ENCODE assay signal across 8 mouse cellular contexts in the genomic region with DNA sequence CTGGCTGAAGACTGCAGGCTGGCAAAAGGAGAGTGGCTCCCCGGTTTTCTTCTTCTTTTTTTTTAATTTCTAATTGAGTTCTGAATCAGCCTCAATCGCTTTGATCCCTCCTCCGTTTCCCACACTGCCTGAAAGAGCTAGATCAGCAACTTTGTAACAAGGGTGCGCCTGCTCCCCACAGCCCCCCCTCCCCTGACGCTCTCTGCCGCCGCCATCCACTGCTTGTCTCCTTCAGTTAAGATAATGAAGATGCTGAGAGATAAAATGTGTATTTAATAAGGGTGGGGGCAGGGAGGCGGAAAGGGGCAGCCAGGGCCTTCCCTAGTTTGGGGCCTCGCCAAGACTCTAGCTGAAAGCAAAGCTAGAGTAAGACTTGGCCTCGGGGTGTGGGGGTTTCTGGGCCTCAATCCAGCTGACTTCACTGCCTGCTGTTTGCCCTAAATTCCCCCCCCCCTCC. TPM values are rescaled to one million over a fixed set of nuclear protein-coding genes. Genes with fewer than 3 reads are reported as not detected.
DNase-seq lines count a peak whose midpoint lies in the region; ATAC-seq and TF ChIP-seq lines count a peak whose summit lies in the region.

No protein-coding gene starts in this region.

- peak; percentile 49 for DNase-seq in cerebellum, adult 11-12 months
- DNase-seq in urinary bladder, postnatal 14 days (ENCODE audit: low spot score): peak; percentile 68
- no peak for DNase-seq in urinary bladder, adult 2 months (ENCODE audit: low spot score)
- peak; percentile 83 for DNase-seq in hindbrain, postnatal 0 days (ENCODE audit: low spot score)
- peak; percentile 79 for DNase-seq in lung, postnatal 0 days (ENCODE audit: low spot score)
- peak; percentile 78 for DNase-seq in testis, postnatal 10 days (ENCODE audit: low spot score)
- DNase-seq in left cerebral cortex, adult 11 months (ENCODE audit: low spot score): no peak

- H3K9ac ChIP-seq in hindbrain, postnatal 0 days (replicated peaks; ENCODE audit: low read length): no peak overlapping the region
- no peak overlapping the region for H3K9ac ChIP-seq in lung, postnatal 0 days (replicated peaks; ENCODE audit: low read depth)

- H3K27me3 ChIP-seq in hindbrain, postnatal 0 days (ENCODE audit: insufficient read depth, low read length): no peaks in the 10 kb centered on the region
- H3K27me3 ChIP-seq in lung, postnatal 0 days (replicated peaks; ENCODE audit: insufficient read depth, low read length): no peaks in the 10 kb centered on the region

- peak; percentile 57 for TF ChIP-seq EP300 in lung, postnatal 0 days (IDR thresholded peaks at IDR 0.05)

- 7% methylated on average over 10 of the region's 10 CpGs for WGBS in hindbrain, postnatal 0 days
- WGBS in lung, postnatal 0 days: 6% methylated on average over 10 of the region's 10 CpGs

- TF ChIP-seq CTCF in hindbrain, postnatal 0 days (IDR thresholded peaks at IDR 0.05; ENCODE audit: low read depth): no peak
- no peak for TF ChIP-seq CTCF in lung, postnatal 0 days (IDR thresholded peaks at IDR 0.05)

- H3K4me3 ChIP-seq in hindbrain, postnatal 0 days (ENCODE audit: low read length): no peak overlapping the region
- no peak overlapping the region for H3K4me3 ChIP-seq in lung, postnatal 0 days (ENCODE audit: low read depth, low read length)

- peak overlapping the region; percentile 21; the same call in 1 of the 2 replicates for H3K4me2 ChIP-seq in hindbrain, postnatal 0 days (ENCODE audit: low read depth, low read length)
- H3K4me2 ChIP-seq in lung, postnatal 0 days (replicated peaks; ENCODE audit: low read depth, low read length): peak overlapping the region; percentile 31; the same call in 1 of the 2 replicates

- H3K27ac ChIP-seq in hindbrain, postnatal 0 days: peak overlapping the region; percentile 64
- H3K27ac ChIP-seq in lung, postnatal 0 days (ENCODE audit: low read length): peak overlapping the region; percentile 77

- no peaks in the 10 kb centered on the region for H3K9me3 ChIP-seq in hindbrain, postnatal 0 days (ENCODE audit: low read length)
- H3K9me3 ChIP-seq in lung, postnatal 0 days (ENCODE audit: low read length): no peaks in the 10 kb centered on the region

- no peaks in the 10 kb centered on the region for H3K36me3 ChIP-seq in hindbrain, postnatal 0 days (ENCODE audit: insufficient read depth, low read length)
- no peaks in the 10 kb centered on the region for H3K36me3 ChIP-seq in lung, postnatal 0 days (ENCODE audit: insufficient read depth, low read length)

- peaks cover 34% of the 10 kb centered on the region for H3K4me1 ChIP-seq in hindbrain, postnatal 0 days (ENCODE audit: insufficient read depth, low read length)
- H3K4me1 ChIP-seq in lung, postnatal 0 days (ENCODE audit: insufficient read depth, low read depth, low read length): peaks cover 45% of the 10 kb centered on the region

- ATAC-seq in cerebellum, adult (ENCODE audit: insufficient number of reproducible peaks, low FRiP score, low TSS enrichment): no peak
- peak; percentile 3; the same call in 1 of the 2 replicates for ATAC-seq in hindbrain, postnatal 0 days
- peak; percentile 37 for ATAC-seq in lung, postnatal 0 days

RNA-seq across cellular contexts. Expression of a gene that starts 2.3 kb away (rescaled TPM):
- polyA plus RNA-seq in urinary bladder, adult 2 months (2012; rRNA removed): 8.5 and 13.7 TPM in 2 replicates
- total RNA-seq in hindbrain, postnatal 0 days (2014; rRNA removed): 16.9 and 19.2 TPM in 2 replicates
- polyA plus RNA-seq in hindbrain, postnatal 0 days (2015; fragmentation: Nextera tagmentation; extraction: Ambion mirVana): 8.1 and 9.5 TPM in 2 replicates
- polyA plus RNA-seq in lung, postnatal 0 days (2015; fragmentation: Nextera tagmentation; extraction: Ambion mirVana): 26.2 and 28.8 TPM in 2 replicates

RNA-seq across cellular contexts. Expression of a gene that starts 17.7 kb away (rescaled TPM):
- polyA plus RNA-seq in urinary bladder, adult 2 months (2012; rRNA removed): 2.7 and 3.8 TPM in 2 replicates
- 2.5 and 4.6 TPM in 2 replicates for total RNA-seq in hindbrain, postnatal 0 days (2014; rRNA removed)
- 3.0 and 3.4 TPM in 2 replicates for polyA plus RNA-seq in hindbrain, postnatal 0 days (2015; fragmentation: Nextera tagmentation; extraction: Ambion mirVana)
- polyA plus RNA-seq in lung, postnatal 0 days (2015; fragmentation: Nextera tagmentation; extraction: Ambion mirVana): 2.5 and 2.6 TPM in 2 replicates

RNA-seq across cellular contexts. Expression of a gene that starts 57.5 kb away (rescaled TPM):
- 0.55 and 0.87 TPM in 2 replicates for polyA plus RNA-seq in urinary bladder, adult 2 months (2012; rRNA removed)
- 0.75 and 5.0 TPM in 2 replicates for total RNA-seq in hindbrain, postnatal 0 days (2014; rRNA removed)
- 4.8 and 5.9 TPM in 2 replicates for polyA plus RNA-seq in hindbrain, postnatal 0 days (2015; fragmentation: Nextera tagmentation; extraction: Ambion mirVana)
- polyA plus RNA-seq in lung, postnatal 0 days (2015; fragmentation: Nextera tagmentation; extraction: Ambion mirVana): 0.56 and 1.0 TPM in 2 replicates

Comparison
In these comparisons a context has a peak if more than half of its experiments do, and no peak if none do; other contexts are left out.
1. DNase-seq: peak in cerebellum, adult 11-12 months (single experiment), urinary bladder, postnatal 14 days (single experiment), hindbrain, postnatal 0 days (single experiment), lung, postnatal 0 days (single experiment) and testis, postnatal 10 days (single experiment); none in urinary bladder, adult 2 months (single experiment) and left cerebral cortex, adult 11 months (single experiment).